Mouse (Mus musculus) heart, adult 2 months (tissue): ENCODE measurements around the gene Cryba1. TPM values are rescaled to one million over a fixed set of nuclear protein-coding genes. Genes with fewer than 3 reads are reported as not detected.

ENCODE experiments used
- DNase-seq, 2 experiments: peaks; one replicate each; pipeline ENCODE4 v3.0.0; 2021
- H3K27ac ChIP-seq: fragments of 200-600 bp; 2 replicates; pipeline ENCODE4 v1.8.1; 2022
- H3K27me3 ChIP-seq: fragments of 200-500 bp; 2 replicates; pipeline ENCODE4 v1.6.1; 2012; ENCODE audit warnings: mild to moderate bottlenecking, low read length, inconsistent platforms, mixed read lengths; ENCODE audit not compliant: control insufficient read depth, insufficient read depth
- H3K36me3 ChIP-seq: fragments of 200-500 bp; 2 replicates; pipeline ENCODE4 v1.6.1; 2012; ENCODE audit warnings: low read length, inconsistent platforms; ENCODE audit not compliant: control insufficient read depth, insufficient read depth
- H3K4me1 ChIP-seq: fragments of 200-500 bp; 2 replicates; pipeline ENCODE4 v1.6.1; 2011; ENCODE audit warnings: low read length; ENCODE audit not compliant: control insufficient read depth, insufficient read depth
- H3K4me3 ChIP-seq: fragments of 200-600 bp; 2 replicates; pipeline ENCODE4 v1.8.1; 2022
- H3K79me2 ChIP-seq: fragments of 200-500 bp; replicated peaks from 2 replicates; pipeline ENCODE4 v1.6.1; 2012; ENCODE audit warnings: mild to moderate bottlenecking, inconsistent platforms, low read length, moderate library complexity, mixed read lengths; ENCODE audit not compliant: control insufficient read depth, insufficient read depth
- H3K9ac ChIP-seq: fragments of 200-500 bp; 2 replicates; pipeline ENCODE4 v1.6.1; 2012; ENCODE audit warnings: low read depth, mild to moderate bottlenecking, control low read depth, inconsistent platforms, low read length, mixed read lengths
- CTCF ChIP-seq: fragments of 200-600 bp; IDR thresholded peaks from 2 replicates; pipeline ENCODE4 v1.8.1; 2022; ENCODE audit warnings: antibody characterized with exemption, mild to moderate bottlenecking, moderate library complexity
- EP300 ChIP-seq: fragments of 200-500 bp; IDR thresholded peaks from 2 replicates; pipeline ENCODE4 v1.6.1; 2011; ENCODE audit warnings: low read depth, low read length, control low read depth; ENCODE audit not compliant: insufficient read depth
- POLR2A ChIP-seq: fragments of 200-500 bp; IDR thresholded peaks from 2 replicates; pipeline ENCODE4 v1.6.1; 2011; ENCODE audit warnings: mild to moderate bottlenecking, low read depth, low read length, control low read depth; ENCODE audit not compliant: insufficient read depth
- WGBS: fragments of 180-500 bp; shearing (Covaris S2); methylation state at CpG from one replicate; pipeline ENCODE4 v1.1.7; 2018; 5-methylcytosine and 5-hydroxymethylcytosine counted together
- intact Hi-C: fragments of 180-260 bp; cut with DNase I; formaldehyde crosslinking; loops from one replicate; pipeline ENCODE4 v1.15.1; 2025
- polyA plus RNA-seq: library from polyadenylated mRNA; depleted of rRNA; stranded (reverse); fragments of >200 nt; gene quantifications from 2 replicates; pipeline ENCODE4 v1.2.3, GENCODE M21; 2012
- total RNA-seq, 2 experiments: library from RNA; stranded (reverse); gene quantifications; 2 replicates each; pipeline ENCODE4 v1.2.3; 2021

Cryba1 gene
- total and polyA plus RNA-seq, 3 experiments: not detected

DNA sequence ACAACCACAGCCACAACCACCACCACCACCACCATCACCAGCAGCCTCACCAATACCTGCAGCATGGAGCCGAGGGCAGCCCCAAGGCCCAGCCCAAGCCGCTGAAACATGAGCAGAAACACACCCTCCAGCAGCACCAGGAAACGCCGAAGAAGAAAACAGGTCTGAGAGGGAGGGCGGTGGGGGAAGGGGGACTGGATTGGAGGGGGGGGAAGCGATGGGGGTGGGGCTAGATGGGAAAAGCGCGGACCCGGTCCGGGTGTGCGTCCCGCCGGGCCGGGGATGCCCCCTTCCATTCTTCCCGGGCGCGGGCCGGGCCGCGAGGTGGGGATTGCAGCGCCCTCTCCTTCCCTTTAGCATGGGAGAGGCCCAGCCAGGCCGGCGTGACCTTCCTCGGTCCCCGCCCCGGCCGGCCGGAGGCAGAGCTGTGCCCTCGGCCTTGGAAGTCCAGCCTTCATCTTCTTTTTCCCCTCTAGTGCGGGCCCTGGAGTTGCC is 38.7 kb downstream of the Cryba1 start:
- intact Hi-C loops: loop anchor here (5.0 kb wide), 2 partner anchors 116 to 174 kb away; no protein-coding TSS in a partner anchor
- H3K27ac ChIP-seq: peak overlapping the region; percentile 96
- no peaks in the 10 kb centered on the region for H3K27me3 ChIP-seq
- H3K4me3 ChIP-seq: peak overlapping the region; percentile 90
- TF ChIP-seq POLR2A (no peak), CTCF (no peak), EP300 (no peak)
- DNase-seq: peak; percentile 60 to 72
- peaks cover 6% of the 10 kb centered on the region for H3K4me1 ChIP-seq
- peaks cover 2% of the 10 kb centered on the region for H3K79me2 ChIP-seq
- peaks cover 13% of the 10 kb centered on the region for H3K36me3 ChIP-seq
- WGBS: under 1% methylated on average over 30 of the region's 30 CpGs
- peak overlapping the region; percentile 98 for H3K9ac ChIP-seq

GRCm38 (mm10) chr11:77685383-77686265 is 39.5 kb downstream of the Cryba1 start, which contains the start of gene Nufip2:
TSS of gene Nufip2 (plus strand) at chr11:77686155.
- H3K9ac ChIP-seq: peak within 1 kb of the TSS; percentile 98
- peaks cover 8% of the 10 kb centered on the region for H3K36me3 ChIP-seq
- peak within 1 kb of the TSS; percentile 96 for H3K27ac ChIP-seq
- peaks cover 6% of the 10 kb centered on the region for H3K4me1 ChIP-seq
- TF ChIP-seq POLR2A: peak; percentile 99
- peak; percentile 76; the same call in 1 of the 2 replicates for TF ChIP-seq EP300
- TF ChIP-seq CTCF: 0 out of 2 replicates have a peak, but pooled peaks have one; percentile 2
- intact Hi-C loops: loop anchor here (5.0 kb wide), 2 partner anchors 117 to 173 kb away; no protein-coding TSS in a partner anchor
- WGBS: under 1% methylated on average over 38 of the region's 38 CpGs
- peaks cover 2% of the 10 kb centered on the region for H3K79me2 ChIP-seq
- H3K4me3 ChIP-seq: peak within 1 kb of the TSS; percentile 90
- DNase-seq: peak; percentile 99 to 100
- no peaks in the 10 kb centered on the region for H3K27me3 ChIP-seq

DNA sequence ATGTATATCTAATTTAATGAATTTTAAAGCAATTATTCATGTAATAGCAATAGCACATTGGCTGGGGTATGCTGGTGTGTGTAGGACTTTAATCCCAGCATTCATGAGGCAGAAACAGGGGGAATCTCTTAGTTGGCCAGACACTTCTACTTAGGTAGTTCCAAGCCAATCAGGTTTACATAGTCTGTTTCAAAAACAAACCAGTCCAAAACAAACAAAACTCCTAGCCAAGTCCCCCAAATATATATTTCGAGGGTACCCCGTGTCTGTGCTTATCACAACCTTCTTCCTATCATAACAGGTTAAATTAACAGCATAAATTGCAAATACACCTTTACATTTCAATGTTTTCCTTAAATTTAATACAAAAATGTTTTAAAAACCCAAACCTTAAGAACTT is 40.2 kb downstream of the Cryba1 start:
- TF ChIP-seq POLR2A (no peak), EP300 (no peak)

GRCm38 (mm10) chr11:77680018-77680417 is 45.1 kb downstream of the Cryba1 start:
- no peak for DNase-seq
- H3K9ac ChIP-seq: no peak overlapping the region
- no peaks in the 10 kb centered on the region for H3K27me3 ChIP-seq
- no peaks in the 10 kb centered on the region for H3K36me3 ChIP-seq
- intact Hi-C loops: no loop called here
- H3K4me1 ChIP-seq: no peaks in the 10 kb centered on the region
- WGBS: 24% methylated on average over 2 of the region's 2 CpGs
- no peak overlapping the region for H3K4me3 ChIP-seq
- H3K27ac ChIP-seq: no peak overlapping the region
- no peaks in the 10 kb centered on the region for H3K79me2 ChIP-seq
- TF ChIP-seq CTCF (no peak), POLR2A (no peak), EP300 (no peak)

More for the DNA sequence above, 40.2 kb downstream of the Cryba1 start:
- Histone ChIP-seq H3K36me3 (peaks cover 8% of the 10 kb centered on the region), H3K27me3 (no peaks in the 10 kb centered on the region), H3K4me1 (peaks cover 6% of the 10 kb centered on the region), H3K9ac (no peak overlapping the region), H3K79me2 (peaks cover 2% of the 10 kb centered on the region), H3K27ac (peak overlapping the region; percentile 96; the same call in 1 of the 2 replicates), H3K4me3 (peak overlapping the region; percentile 56)
- DNase-seq: no peak
- 42% methylated on average over 2 of the region's 2 CpGs for WGBS
- intact Hi-C loops: loop anchor here (5.0 kb wide), 2 partner anchors 117 to 173 kb away; no protein-coding TSS in a partner anchor

GRCm38 (mm10) chr11:77673428-77673991 is 51.6 kb downstream of the Cryba1 start:
- Histone ChIP-seq H3K27ac (no peak overlapping the region), H3K4me3 (no peak overlapping the region), H3K36me3 (no peaks in the 10 kb centered on the region), H3K79me2 (no peaks in the 10 kb centered on the region), H3K4me1 (no peaks in the 10 kb centered on the region), H3K9ac (no peak overlapping the region), H3K27me3 (no peaks in the 10 kb centered on the region)
- intact Hi-C loops: no loop called here
- DNase-seq: no peak
- 64% methylated on average over 4 of the region's 4 CpGs for WGBS
- TF ChIP-seq POLR2A (no peak), EP300 (no peak), CTCF (peak; percentile 30)
